Mouse (Mus musculus): ENCODE measurements around the gene Lin37.

The Lin37 gene

GRCm38 (mm10) chr7:30559443-30559954 lies at the start of gene Lin37:
Gene Lin37 (minus strand): TSS chr7:30559838.
- peak; percentile 85 to 90 for DNase-seq

GRCm38 (mm10) chr7:30608476-30608875 lies 48.8 kb upstream of the Lin37 start:
- DNase-seq, result no peak

- peak; percentile 45 to 70 for DNase-seq
Measured at GRCm38 (mm10) chr7:30607706-30608309, 48.2 kb upstream of the Lin37 start.

DNA sequence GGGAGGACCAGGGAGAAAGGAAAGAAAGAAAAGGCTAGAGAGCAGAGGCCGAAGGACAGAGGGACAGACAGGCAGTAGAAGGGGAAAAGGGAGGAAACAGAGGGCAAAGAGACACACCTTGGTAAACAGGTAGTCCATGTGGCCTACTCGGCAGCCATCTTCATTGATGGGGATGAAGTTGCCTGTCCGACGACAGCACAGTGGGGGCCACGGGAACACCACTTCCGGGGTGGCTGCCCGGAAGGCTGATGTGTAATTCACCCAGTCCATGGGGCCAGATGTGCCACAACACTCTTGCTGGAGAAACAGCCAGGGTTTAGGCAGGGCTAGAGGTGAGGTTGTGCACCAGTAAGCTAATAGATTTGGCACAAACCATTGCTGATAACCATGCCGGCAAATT lies 45.3 kb upstream of the Lin37 start:
- DNase-seq, result no peak

GRCm38 (mm10) chr7:30604424-30604823 lies 44.8 kb upstream of the Lin37 start:
- DNase-seq, result no peak

DNA sequence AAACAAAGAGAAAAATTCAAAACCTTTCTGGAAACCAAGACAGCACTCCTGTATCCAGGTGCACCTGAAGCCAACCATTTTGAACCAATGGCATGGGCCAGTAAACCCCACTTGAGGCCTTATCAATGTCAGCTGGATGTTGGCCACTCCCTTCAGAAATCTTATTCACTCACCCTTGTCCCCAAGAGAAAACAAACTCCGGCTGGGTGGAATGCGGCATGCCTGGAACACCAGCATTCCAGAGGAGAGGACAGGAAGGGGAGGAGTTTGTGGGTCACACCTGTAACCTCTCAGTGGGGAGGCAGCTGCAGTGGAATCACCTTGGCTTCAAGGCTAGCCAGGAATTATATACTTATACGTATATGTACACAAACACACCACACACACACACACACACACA lies 42.9 kb upstream of the Lin37 start:
- no peak for DNase-seq

DNA sequence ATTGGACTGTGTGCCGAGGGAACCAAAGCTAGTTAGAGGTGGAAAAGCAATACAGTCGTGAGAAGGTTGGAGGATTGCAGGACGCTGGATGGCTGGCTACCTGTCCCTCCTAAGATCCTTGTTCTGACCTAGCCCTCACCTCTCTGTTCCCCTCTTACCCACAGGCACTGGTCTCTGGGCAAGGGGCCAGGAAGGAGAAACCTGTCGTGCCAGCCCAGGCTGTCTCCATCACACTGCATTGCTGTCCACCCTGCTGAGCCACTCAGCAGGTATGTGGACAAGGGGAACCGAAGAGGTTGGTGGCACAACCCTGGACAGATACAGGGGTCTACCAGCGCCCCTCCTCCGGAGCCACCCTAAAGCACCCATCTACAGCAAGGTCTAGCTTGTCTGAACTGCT lies 41.0 kb upstream of the Lin37 start:
- no peak for DNase-seq

DNA sequence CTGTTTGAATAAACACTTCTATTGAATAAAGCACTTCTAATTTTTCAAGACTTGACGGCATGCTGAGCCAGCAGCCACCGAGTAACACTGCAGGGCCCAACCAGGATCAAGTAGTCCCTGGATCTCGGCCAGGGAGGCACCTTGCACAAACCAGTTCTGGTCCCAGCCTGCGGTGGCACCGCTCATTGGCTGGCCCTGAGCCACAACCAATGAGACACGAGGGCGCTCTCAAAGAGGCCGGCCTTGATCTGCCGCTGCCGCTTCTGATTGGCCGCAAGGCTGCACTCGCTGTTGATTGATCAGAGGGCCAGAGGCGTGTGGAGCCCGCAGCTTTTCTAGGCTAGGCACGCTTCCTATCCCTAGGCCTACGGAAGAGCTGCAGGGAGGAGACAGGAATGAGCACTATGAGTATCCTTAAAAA lies 40.3 kb upstream of the Lin37 start:
- peak; percentile 33 to 38 for DNase-seq

- DNase-seq, result no peak
Measured at GRCm38 (mm10) chr7:30598786-30599185, 39.1 kb upstream of the Lin37 start, which contains the start of gene Zbtb32. Gene Zbtb32 (minus strand): TSS chr7:30598909.

DNA sequence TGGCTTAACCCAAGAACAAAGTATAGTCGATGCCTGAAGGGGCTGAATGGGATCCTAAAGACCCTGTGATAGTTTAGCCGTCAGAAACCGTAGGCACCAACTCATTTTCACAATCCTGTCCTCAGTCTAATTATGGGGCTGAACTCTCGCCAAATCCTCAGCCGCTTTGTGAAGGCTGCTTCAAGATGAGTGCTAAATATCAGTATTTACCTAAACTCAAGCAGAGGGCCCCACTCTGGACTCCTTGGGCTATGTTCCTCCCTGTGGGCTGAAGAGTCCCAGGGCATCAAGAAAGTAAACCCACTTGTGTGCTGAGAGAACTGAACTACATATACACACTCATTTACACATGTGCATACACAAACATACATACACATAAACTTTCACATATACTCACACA lies 37.2 kb upstream of the Lin37 start:
- DNase-seq, result no peak

DNA sequence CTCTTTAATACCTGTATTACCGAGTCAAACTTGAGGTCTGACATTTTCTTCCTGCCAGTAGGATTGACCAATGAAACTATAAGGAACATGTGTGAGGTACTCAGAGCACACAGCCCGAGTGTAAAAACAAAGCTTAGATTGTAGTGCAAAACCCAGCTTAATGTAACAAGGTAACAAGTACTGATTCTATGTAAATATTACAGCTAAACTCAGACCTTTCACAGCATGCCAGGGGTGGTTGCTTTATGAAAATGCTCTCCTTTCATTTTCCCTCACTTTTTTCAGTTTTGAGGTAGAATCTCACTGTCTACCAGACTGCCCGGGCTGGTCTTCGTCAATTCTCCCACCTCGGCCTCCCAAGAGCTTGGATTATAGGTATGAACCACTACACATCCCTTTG lies 36.5 kb upstream of the Lin37 start:
- DNase-seq, result no peak

DNA sequence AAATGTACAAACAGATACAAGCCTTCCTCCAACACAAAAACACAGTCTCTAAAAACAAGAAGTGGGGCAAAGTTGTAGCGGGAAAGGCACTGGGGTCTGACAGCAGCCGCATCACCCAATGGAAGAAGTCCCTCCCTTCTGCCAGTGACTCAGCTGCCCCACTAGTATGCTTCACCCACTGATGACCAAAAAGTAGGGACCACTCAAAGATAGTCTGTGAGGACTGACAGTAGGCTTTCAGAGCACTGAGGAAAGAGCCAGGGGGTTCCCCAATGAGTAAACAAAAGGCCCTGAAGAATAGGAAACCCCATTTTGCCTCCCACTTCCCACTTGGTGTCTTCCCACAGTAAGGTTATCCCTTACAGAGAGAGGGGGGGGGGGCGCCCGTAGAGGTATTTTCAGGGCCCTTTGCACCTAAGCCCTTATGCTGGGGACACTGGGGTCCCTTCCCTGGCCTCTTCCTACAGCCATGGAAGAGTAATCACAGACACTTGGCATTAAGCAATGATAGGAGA lies 34.9 kb upstream of the Lin37 start:
- no peak for DNase-seq

DNA sequence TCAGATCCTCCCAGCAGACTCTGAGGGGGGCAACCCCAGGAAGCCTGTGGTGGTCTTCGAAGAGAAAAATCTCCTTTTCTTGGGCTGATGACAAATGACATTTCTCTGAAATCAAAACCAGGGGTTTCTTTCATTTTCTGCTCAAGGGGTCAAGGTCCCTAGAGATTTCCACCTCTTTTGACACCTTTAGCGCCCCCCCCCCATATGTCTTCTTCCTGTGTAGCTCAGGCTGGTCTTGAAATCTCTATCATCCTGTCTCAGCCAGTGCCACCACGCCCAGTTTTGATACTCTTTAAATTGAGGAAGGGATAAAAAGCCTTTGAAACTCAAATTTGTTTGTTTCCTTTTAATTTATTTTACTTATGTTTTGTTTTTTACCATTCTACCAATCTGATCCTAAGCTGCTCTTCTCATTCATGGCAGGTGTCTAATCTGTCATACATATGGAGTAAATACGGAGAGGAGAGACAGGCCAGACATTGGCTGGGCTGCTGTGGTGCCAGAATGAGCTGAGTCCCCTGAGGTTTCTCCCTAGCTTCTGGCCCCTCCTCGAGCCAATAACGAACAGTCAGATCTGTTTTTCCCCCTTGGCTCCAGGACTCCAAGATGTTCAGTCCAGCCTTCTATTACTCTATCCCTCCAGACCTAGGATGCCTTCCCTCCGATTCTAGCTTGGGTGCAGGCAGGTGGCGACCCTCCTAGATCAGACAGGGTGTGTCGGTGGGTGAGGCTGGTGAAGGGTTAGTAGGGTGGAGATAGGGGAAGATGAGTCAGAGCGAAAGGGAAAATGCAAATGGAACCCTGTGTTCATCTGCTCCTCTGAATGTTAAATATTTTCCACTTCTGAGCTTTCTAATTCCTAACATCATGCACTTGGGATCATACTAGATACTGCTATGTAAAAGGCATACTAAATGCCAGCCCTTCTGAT lies 34.2 kb upstream of the Lin37 start:
- no peak for DNase-seq

GRCm38 (mm10) chr7:30592772-30593423 lies 33.3 kb upstream of the Lin37 start:
- DNase-seq, result no peak

- DNase-seq, result no peak
Measured at GRCm38 (mm10) chr7:30591605-30591951, 31.9 kb upstream of the Lin37 start.

DNA sequence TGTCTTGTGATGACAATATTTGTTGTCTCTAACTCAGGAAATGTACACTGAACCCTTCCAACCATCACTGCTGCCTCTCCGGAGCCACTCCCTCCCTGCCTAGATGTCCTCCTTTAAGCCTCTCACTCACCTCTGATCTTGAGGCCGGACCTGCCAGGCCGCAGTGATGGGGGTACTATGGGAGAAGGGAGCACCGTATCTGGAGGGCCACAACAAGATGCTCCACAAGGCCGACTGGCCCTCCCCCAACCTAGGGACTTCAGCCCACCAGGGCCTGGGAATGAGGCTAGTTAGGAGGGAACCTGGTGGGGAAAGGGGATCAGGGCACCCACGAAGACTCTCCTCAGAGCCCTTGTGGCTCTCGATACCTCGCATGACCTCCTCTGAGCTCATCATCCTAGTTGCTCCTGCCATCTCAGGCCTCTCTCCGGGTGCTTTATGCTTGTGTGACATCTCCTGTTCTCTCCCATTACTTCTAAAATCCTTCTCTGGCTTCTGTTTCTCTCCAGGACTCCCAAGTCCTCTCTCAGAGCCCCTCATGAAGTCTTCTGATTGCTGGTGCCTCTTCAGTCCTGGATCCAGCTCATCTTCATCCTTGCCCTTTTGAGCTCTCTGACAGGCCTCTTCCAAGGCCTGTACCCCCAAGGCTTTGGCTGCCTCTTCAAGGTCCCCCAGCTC lies 31.4 kb upstream of the Lin37 start:
- DNase-seq, result no peak

- peak; percentile 66 to 87 for DNase-seq
Measured at GRCm38 (mm10) chr7:30589435-30590301, 30.0 kb upstream of the Lin37 start.

GRCm38 (mm10) chr7:30588676-30589434 lies 29.2 kb upstream of the Lin37 start, which contains the start of gene Kmt2b:
Gene Kmt2b (minus strand): TSS chr7:30588726.
- DNase-seq, result peak; percentile 89 to 95

DNA sequence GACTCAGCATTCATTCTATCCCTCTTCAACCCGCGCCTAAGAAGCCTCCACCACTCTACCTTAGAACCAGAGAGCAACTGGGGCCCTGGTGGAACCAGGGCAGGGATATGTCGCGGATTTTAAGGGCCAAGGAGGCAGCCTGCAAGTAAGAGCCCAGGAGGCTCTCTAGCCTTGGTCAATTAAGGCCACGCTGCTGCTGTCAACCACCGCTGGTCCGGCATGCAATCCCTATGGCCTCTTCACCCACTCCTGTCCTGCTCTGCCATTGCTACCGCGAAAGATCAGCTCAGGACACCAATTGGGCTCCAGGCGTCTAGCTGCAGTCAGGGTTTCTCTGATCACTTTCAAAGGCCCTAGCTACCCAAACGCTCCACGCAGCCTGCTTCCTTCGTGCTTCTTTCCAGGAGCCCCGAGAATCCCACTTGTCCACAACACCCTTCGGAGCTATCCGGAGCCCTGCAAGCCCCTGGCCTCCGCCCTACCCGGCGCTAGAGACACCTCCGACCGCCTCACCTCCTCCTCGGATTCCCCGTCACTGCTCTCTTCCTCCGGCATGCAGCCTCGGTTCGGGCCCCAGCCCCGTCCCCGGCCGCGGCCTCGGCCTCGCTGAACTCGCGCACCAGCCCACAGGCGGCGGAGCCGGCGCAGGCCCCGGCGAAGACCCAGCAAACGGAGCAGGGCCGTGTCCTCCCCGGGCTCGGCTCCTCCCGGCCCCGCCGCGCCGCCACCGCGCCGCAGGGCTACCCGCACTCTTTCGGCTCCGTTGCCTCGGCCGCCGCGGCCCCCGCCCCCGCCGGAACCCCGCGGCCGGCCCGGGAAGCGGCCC lies 28.4 kb upstream of the Lin37 start:
- no peak for DNase-seq

All from spleen, adult 18-20 months (tissue).